Mouse (Mus musculus): ENCODE data around the gene Fras1.

The Fras1 gene

GRCm38 (mm10) chr5:96578705-96579104 lies 204.9 kb downstream of the Fras1 start:
- DNase-seq (ENCODE audit: low read depth, low spot score), result no peak

DNA sequence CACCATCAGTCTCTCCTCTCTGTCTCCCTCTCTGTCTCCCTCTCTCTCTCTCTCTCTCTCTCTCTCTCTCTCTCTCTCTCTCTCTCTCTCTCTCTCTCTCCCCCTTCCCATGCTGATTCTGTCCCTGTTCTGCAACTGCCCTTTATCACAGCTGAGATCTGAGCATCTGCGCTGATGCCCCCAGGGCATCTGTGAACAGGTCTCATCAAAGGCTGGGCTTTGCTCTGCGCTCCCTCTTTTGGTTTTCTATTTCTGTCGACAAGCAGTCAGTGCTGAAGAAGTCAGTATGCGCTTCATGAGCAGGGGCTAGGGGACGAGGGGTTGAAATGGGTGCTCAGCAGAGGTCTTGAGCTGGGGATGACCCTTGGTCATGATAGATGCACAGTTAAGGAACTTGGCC lies 206.2 kb downstream of the Fras1 start:
- peak; percentile 7 for DNase-seq (ENCODE audit: low read depth, low spot score)

DNA sequence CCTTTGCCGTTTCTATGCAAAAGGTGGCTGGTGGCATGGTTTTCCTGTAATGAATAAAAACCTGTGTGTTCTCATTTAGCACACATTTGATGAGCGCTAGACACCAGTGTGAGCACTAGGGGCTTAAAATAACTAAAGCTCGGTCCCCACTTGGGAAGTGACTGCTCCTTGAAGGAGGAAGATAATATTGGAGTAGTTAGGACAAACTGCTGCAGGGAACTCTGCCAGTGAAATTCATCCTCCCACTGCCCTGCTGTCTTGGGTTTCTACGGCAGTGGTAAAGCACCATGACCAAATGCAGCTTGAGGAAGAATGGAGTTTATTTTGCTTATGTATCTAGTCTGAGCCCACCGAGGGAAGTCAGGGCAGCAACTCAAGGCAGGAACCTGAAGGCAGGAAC lies 211.0 kb downstream of the Fras1 start:
- no peak for DNase-seq (ENCODE audit: low read depth, low spot score)

- no peak for DNase-seq (ENCODE audit: low read depth, low spot score)
Measured at GRCm38 (mm10) chr5:96590621-96591020, 216.9 kb downstream of the Fras1 start.

DNA sequence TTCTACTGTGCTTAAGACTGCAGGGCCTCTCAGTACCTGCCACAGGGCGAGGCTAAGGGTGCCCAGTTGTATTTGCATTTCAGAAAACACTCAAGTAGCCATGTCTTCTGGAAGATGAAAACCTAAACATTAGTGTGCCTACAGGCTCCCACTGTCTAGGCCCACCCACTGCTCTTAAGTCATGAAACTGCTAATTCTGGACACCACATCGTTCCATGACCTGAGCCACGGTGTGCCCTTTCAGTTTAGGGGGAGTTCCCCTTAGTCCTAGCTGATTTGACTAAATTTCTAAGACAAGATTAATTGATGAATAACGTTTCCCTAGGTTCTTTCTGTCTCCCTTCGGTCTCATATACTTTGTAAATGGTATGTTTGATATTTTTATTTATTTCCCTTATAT lies 222.0 kb downstream of the Fras1 start:
- no peak for DNase-seq (ENCODE audit: low read depth, low spot score)

DNA sequence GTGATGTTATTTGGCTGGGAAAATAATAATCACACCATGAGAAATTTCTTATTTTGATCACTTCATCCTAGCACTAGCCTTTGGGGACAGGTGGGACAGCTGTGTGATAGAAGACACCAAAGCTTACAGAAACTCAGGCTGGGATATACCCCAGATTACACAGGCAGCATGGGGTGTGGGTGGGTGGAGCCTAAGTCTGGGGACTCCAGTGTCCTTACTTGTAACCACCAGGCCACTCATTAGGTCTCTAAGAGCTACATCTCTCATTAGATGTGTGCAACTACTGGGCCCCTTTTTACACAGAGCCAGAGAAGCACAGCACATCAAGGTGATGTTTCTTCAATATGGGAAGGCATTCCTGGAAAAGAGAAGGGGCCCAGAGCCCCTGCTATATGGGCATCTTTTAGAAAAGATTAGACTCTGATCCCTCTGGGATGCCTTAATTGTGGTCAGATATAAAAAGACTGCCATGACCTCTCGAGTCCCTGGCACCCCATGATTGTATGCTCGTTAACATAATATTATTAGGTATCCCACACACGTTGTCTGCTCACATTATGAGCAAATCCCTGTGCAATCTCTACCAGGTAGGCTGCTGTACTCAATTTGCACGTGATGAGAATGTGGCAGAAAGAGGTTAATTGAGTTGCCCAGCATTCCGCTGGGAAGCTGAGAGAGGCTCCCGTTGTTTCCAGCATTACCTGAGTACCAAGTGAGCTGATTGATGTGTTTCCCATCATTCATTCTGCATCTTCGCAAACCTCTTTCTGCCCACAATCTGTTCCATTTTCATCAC lies 230.4 kb downstream of the Fras1 start:
- no peak for DNase-seq (ENCODE audit: low read depth, low spot score)

DNA sequence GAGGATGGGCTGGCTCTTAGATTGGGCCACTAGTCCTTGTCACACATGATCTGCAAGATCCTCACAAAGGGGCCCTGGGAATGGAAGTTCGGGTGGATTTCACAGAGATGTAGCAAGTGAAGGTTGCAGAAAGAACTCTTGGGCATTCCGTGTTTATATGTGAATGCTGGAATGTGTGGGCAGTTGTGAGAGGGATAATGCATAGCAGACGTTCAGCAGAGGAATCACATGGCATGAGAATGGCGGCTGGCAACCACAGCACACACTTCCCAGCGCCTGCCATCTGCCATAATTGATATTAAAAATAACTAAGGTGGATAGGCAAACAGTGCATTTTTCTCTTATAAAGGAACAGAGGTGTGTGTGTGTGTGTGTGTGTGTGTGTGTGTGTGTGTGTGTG lies 234.3 kb downstream of the Fras1 start:
- no peak for DNase-seq (ENCODE audit: low read depth, low spot score)

GRCm38 (mm10) chr5:96608581-96609280 lies 235.0 kb downstream of the Fras1 start:
- DNase-seq (ENCODE audit: low read depth, low spot score), result peak; percentile 11

DNA sequence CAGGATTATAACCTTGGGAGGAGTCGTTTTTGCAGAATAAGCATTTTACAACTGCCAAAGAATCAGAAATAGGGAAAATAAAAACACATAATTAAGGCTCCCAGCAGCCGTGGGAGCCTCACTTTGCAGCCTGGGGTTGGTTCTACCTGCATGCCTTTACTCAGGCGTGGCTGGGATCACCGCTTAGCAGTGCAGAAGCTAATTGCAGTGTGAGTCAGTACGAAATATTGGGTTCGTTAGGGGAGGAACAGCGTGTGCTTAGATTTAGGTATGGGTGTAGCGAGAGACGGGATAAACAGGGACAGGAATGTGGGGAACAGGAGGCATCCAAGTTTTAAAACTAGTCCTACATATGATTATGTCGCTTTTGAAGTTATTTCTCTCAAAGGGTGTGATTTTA lies 238.3 kb downstream of the Fras1 start:
- DNase-seq (ENCODE audit: low read depth, low spot score), result no peak

GRCm38 (mm10) chr5:96616954-96617646 lies 243.3 kb downstream of the Fras1 start:
- DNase-seq (ENCODE audit: low read depth, low spot score), result peak; percentile 23

- no peak for DNase-seq (ENCODE audit: low read depth, low spot score)
Measured at GRCm38 (mm10) chr5:96618008-96618407, 244.3 kb downstream of the Fras1 start.

- no peak for DNase-seq (ENCODE audit: low read depth, low spot score)
Measured at GRCm38 (mm10) chr5:96620209-96620608, 246.5 kb downstream of the Fras1 start.

DNA sequence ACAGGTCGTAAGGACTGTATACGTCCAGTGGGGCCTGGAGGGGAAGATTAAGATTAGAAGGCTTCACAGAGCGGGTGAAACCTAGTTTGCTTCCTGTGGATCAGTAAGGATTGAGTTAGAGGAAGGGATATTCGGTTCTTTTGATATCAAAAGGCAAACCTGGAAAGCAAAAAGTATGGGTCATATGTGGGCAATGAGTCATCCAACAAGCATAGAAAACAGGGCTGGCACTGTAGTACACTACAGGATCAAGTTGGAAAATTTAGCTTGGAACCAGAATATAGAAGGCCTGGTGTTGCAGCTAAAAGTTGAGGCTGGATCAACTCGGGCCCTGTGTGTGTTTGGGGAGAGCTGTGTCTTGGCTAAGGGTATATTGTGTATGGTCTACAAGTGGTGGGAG lies 246.9 kb downstream of the Fras1 start:
- no peak for DNase-seq (ENCODE audit: low read depth, low spot score)

- peak; percentile 7 for DNase-seq (ENCODE audit: low read depth, low spot score)
Measured at GRCm38 (mm10) chr5:96622604-96623352, 249.0 kb downstream of the Fras1 start.

DNA sequence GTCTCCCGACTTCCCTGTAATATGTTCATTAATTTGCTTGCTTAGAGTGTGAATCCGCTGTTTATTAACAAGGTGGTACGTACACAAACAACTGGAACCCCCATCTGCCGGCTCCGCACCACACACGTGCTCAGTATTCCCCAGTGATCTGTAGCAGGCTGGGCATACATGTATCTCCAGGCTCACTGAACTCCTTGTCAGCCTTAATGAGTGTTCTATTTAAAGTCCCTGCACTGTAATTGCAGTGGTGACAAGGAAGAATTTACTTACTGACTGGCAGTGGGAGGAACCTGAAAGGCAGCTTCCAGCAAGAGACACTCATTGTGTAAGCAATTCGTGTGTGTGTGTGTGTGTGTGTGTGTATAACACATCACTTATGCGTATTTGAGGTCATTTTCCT lies 256.1 kb downstream of the Fras1 start:
- no peak for DNase-seq (ENCODE audit: low read depth, low spot score)

- DNase-seq (ENCODE audit: low read depth, low spot score), result no peak
Measured at GRCm38 (mm10) chr5:96635146-96635862, 261.5 kb downstream of the Fras1 start.

- no peak for DNase-seq (ENCODE audit: low read depth, low spot score)
Measured at GRCm38 (mm10) chr5:96635866-96636265, 262.1 kb downstream of the Fras1 start.

DNA sequence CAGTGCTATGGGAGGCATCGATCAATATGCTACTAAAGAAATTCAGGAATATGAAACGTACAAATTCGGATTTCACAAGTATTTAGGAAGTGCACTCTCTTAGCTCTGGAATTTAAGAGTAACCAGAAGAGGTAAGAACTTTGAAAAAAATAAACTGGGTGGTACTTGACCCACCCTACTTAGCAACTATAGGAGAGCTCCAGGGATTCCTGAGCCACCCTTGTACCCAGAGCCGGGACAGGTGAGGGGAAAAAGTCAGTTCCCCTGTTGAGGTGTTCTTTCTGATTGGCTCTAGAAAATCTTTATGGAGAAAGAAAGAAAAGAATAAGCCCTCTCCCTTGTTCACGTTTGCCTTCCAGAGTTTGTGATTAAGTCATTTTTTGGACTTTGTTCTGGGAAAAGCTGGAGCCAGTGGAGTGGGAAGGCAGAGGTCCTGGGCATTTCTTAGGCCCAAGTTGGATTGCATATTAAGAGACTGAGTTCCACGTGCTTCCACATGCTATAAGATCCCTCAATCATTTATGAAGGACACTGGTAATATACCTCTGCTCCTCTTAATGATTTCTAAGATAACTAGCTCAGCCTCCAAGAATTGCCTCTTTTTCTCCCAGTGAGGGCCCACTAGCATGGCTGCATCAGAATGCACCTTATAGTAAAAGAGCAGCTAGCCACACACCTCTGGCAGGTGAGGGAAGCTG lies 265.6 kb downstream of the Fras1 start:
- DNase-seq (ENCODE audit: low read depth, low spot score), result no peak

DNA sequence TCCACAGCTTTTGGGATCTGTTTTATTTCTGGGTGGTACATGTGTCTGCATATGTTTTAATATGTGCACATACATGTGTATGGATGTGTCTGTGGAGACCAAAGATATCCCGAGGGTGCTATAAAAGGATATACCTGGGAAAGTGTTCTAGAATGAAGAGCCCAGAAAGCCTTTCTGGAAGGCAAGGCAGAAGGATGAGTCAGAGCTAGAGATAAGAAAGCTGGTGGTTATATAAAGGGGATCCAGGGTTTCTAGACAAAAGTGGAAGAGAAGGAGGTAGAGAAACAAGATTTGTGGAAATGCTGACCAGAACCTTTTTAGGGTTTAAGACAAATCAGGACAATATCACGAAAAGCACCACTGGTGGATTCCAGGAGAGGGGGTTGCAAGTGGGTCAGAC lies 267.5 kb downstream of the Fras1 start:
- DNase-seq (ENCODE audit: low read depth, low spot score), result no peak

DNA sequence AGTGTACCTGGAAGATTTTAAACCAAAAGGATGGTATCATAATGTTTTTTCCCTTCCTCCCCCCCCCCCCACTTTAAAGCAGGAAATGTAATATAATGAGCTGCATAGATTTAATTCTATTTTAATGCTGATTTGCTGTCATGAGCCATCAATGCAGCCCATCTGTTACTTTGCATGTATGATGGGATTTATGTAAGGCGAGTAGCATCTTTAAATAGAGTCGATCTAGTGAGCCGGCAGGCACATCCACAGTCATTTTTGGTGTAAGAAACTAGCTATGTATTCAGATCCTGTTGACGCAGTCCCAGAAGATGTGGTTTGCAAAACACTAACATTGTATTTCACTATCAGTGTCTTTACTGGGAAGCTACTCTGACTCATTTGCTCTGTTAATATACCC lies 301.9 kb downstream of the Fras1 start:
- DNase-seq (ENCODE audit: low read depth, low spot score), result no peak

DNA sequence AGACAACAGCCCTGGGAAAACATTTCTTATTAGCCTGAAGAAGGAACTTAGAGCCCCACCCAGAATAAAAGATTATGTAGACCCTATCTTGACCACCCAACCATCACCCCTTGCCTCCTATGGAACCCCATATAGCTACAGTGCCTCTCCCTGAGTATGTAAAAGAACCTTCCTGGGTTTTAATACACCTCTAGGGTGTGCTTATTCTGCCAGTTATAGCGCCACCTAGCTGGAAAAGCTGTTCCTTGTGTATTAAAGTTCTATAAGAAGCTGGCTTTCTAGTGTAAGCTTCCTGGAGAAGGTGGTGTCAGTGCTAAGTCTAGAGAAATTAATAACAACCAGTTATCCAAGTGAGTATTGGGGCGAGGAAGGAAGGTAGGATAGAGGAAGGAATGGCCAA lies 303.7 kb downstream of the Fras1 start:
- peak; percentile 38 for DNase-seq (ENCODE audit: low read depth, low spot score)
